Mouse (Mus musculus): ENCODE results near the gene Mapk3. TPM values are rescaled to one million over a fixed set of nuclear protein-coding genes. Genes with fewer than 3 reads are reported as not detected.
A peak's percentile ranks its signal among the peaks of the same experiment; 100 is the strongest.

Mapk3 gene
- total and polyA plus RNA-seq, 3 experiments = 5.2 to 45.1 TPM; not detected in 1

- H3K27ac ChIP-seq (ENCODE audit: control insufficient read depth, low read depth, low read length) = no peak overlapping the region
- peak in 2 of 3 experiments; percentile 19 to 23; a peak in 1 of 6 replicates for TF ChIP-seq CTCF (IDR thresholded peaks at IDR 0.05 in 2 of 3, conservative IDR thresholded peaks at IDR 0.05 in 1 of 3; ENCODE audit: control insufficient read depth in 1 of 3, insufficient read depth in 1 of 3, low read depth in 2 of 3, low read length in 3 of 3, poor library complexity in 1 of 3, severe bottlenecking in 1 of 3)
- TF ChIP-seq MXI1 (IDR thresholded peaks at IDR 0.05; ENCODE audit: low read depth, low read length) = no peak
- TF ChIP-seq POLR2A (IDR thresholded peaks at IDR 0.05; ENCODE audit: control insufficient read depth in 1 of 2, insufficient read depth in 1 of 2, low read depth in 1 of 2, low read length in 2 of 2, poor library complexity in 1 of 2) = no peak; a peak in 1 of 4 replicates
- no peak for TF ChIP-seq CHD1 (IDR thresholded peaks at IDR 0.05; ENCODE audit: low read depth, low read length)
- no peak for TF ChIP-seq TBP (IDR thresholded peaks at IDR 0.05; ENCODE audit: low read depth, low read length)
- TF ChIP-seq MEF2A (IDR thresholded peaks at IDR 0.05; ENCODE audit: extremely low read depth, insufficient replicate concordance, low read depth, low read length, poor library complexity, severe bottlenecking) = no peak
- no peak for TF ChIP-seq MYC (IDR thresholded peaks at IDR 0.05; ENCODE audit: low read depth, low read length)
- TF ChIP-seq CHD2 (IDR thresholded peaks at IDR 0.05; ENCODE audit: low read length) = no peak
- no peak; the same call in 1 of the 2 replicates for TF ChIP-seq SMC3 (IDR thresholded peaks at IDR 0.05; ENCODE audit: low read depth, low read length)
- no peak for TF ChIP-seq POLR2AphosphoS5 (IDR thresholded peaks at IDR 0.05; ENCODE audit: borderline replicate concordance, low read depth, low read length)
- no peak for TF ChIP-seq MAZ (IDR thresholded peaks at IDR 0.05; ENCODE audit: low read depth, low read length)
- peak; percentile 45; the same call in 1 of the 2 replicates for TF ChIP-seq POLR2AphosphoS2 (IDR thresholded peaks at IDR 0.05; ENCODE audit: low read length)
- TF ChIP-seq NELFE (IDR thresholded peaks at IDR 0.05; ENCODE audit: low read depth, low read length) = no peak
- no peak for TF ChIP-seq ZKSCAN1 (IDR thresholded peaks at IDR 0.05; ENCODE audit: low read depth, low read length)
- TF ChIP-seq USF2 (IDR thresholded peaks at IDR 0.05; ENCODE audit: borderline replicate concordance in 1 of 2, insufficient read depth in 1 of 2, low read depth in 1 of 2, low read length in 2 of 2) = no peak
- DNase-seq (ENCODE audit: low read depth, low spot score) = peak; percentile 54
- peak overlapping the region; percentile 96 for H3K9ac ChIP-seq (ENCODE audit: control insufficient read depth, low read depth, low read length, poor library complexity, severe bottlenecking)
- peak overlapping the region; percentile 87 to 95 for H3K4me3 ChIP-seq (ENCODE audit: control insufficient read depth in 1 of 2, insufficient read depth in 1 of 2, low read depth in 2 of 2, low read length in 2 of 2)
- H3K79me2 ChIP-seq (ENCODE audit: control insufficient read depth, insufficient read depth, low read length, poor library complexity) = peaks cover 43% of the 10 kb centered on the region
- no peaks in the 10 kb centered on the region for H3K9me3 ChIP-seq (replicated peaks; ENCODE audit: insufficient read depth, low read length)
- H3K27me3 ChIP-seq (ENCODE audit: control insufficient read depth in 1 of 2, insufficient read depth in 2 of 2, low read length in 2 of 2) = no peaks in the 10 kb centered on the region
- H3K4me1 ChIP-seq (ENCODE audit: control insufficient read depth in 1 of 2, insufficient read depth in 2 of 2, low read length in 2 of 2) = peaks cover 2 to 28% of the 10 kb centered on the region in 2 experiments
- peaks cover 13 to 32% of the 10 kb centered on the region in 2 experiments for H3K36me3 ChIP-seq (ENCODE audit: control insufficient read depth in 1 of 2, insufficient read depth in 2 of 2, low read length in 2 of 2)
These were observed 37.0 kb downstream of the Mapk3 start for GRCm38 (mm10) chr7:126796350-126796932.

- DNase-seq (ENCODE audit: low read depth, low spot score) = peak; percentile 72
- Histone ChIP-seq H3K27me3 (ENCODE audit: control insufficient read depth in 1 of 2, insufficient read depth in 2 of 2, low read length in 2 of 2) (no peaks in the 10 kb centered on the region), H3K4me1 (ENCODE audit: control insufficient read depth in 1 of 2, insufficient read depth in 2 of 2, low read length in 2 of 2) (peaks cover 14 to 39% of the 10 kb centered on the region in 2 experiments), H3K9ac (ENCODE audit: control insufficient read depth, low read depth, low read length, poor library complexity, severe bottlenecking) (peak within 1 kb of the TSS; percentile 96), H3K9me3 (replicated peaks; ENCODE audit: insufficient read depth, low read length) (no peaks in the 10 kb centered on the region), H3K79me2 (ENCODE audit: control insufficient read depth, insufficient read depth, low read length, poor library complexity) (peaks cover 35% of the 10 kb centered on the region), H3K27ac (ENCODE audit: control insufficient read depth, low read depth, low read length) (peak within 1 kb of the TSS; percentile 94), H3K4me3 (ENCODE audit: control insufficient read depth in 1 of 2, insufficient read depth in 1 of 2, low read depth in 2 of 2, low read length in 2 of 2) (peak within 1 kb of the TSS; percentile 87 to 95), H3K36me3 (ENCODE audit: control insufficient read depth in 1 of 2, insufficient read depth in 2 of 2, low read length in 2 of 2) (peaks cover 13 to 42% of the 10 kb centered on the region in 2 experiments)
- no peak for TF ChIP-seq SMC3 (IDR thresholded peaks at IDR 0.05; ENCODE audit: low read depth, low read length)
- no peak for TF ChIP-seq POLR2AphosphoS5 (IDR thresholded peaks at IDR 0.05; ENCODE audit: borderline replicate concordance, low read depth, low read length)
- TF ChIP-seq ETS1 (IDR thresholded peaks at IDR 0.05; ENCODE audit: low read depth, low read length) = no peak
- TF ChIP-seq EP300 (IDR thresholded peaks at IDR 0.05; ENCODE audit: low read depth in 1 of 2, low read length in 2 of 2) = no peak; a peak in 1 of 4 replicates
- TF ChIP-seq MEF2A (IDR thresholded peaks at IDR 0.05; ENCODE audit: extremely low read depth, insufficient replicate concordance, low read depth, low read length, poor library complexity, severe bottlenecking) = no peak
- TF ChIP-seq USF1 (IDR thresholded peaks at IDR 0.05; ENCODE audit: low read depth, low read length) = peak; percentile 65; the same call in 1 of the 2 replicates
- TF ChIP-seq CHD1 (IDR thresholded peaks at IDR 0.05; ENCODE audit: low read depth, low read length) = no peak; the same call in 1 of the 2 replicates
- TF ChIP-seq E2F4 (IDR thresholded peaks at IDR 0.05; ENCODE audit: borderline replicate concordance, low read depth, low read length) = no peak
- TF ChIP-seq MAFK (IDR thresholded peaks at IDR 0.05; ENCODE audit: borderline replicate concordance, low read depth, low read length) = no peak
- TF ChIP-seq NELFE (IDR thresholded peaks at IDR 0.05; ENCODE audit: low read depth, low read length) = 0 out of 2 replicates have a peak, but pooled peaks have one; percentile 31
- no peak for TF ChIP-seq ZKSCAN1 (IDR thresholded peaks at IDR 0.05; ENCODE audit: low read depth, low read length)
- 0 out of 2 replicates have a peak, but pooled peaks have one; percentile 3 for TF ChIP-seq MAZ (IDR thresholded peaks at IDR 0.05; ENCODE audit: low read depth, low read length)
- TF ChIP-seq GATA1 (IDR thresholded peaks at IDR 0.05; ENCODE audit: low read depth, low read length) = no peak
- no peak; the same call in 1 of the 2 replicates for TF ChIP-seq HCFC1 (IDR thresholded peaks at IDR 0.05; ENCODE audit: low read depth, low read length)
- no peak for TF ChIP-seq ZMIZ1 (IDR thresholded peaks at IDR 0.05; ENCODE audit: low read depth, low read length)
- no peak for TF ChIP-seq MXI1 (IDR thresholded peaks at IDR 0.05; ENCODE audit: low read depth, low read length)
- TF ChIP-seq CTCF (IDR thresholded peaks at IDR 0.05 in 2 of 3, conservative IDR thresholded peaks at IDR 0.05 in 1 of 3; ENCODE audit: control insufficient read depth in 1 of 3, insufficient read depth in 1 of 3, low read depth in 2 of 3, low read length in 3 of 3, poor library complexity in 1 of 3, severe bottlenecking in 1 of 3) = no peak
- no peak for TF ChIP-seq GABPA (IDR thresholded peaks at IDR 0.05; ENCODE audit: low read depth, low read length)
- no peak for TF ChIP-seq UBTF (IDR thresholded peaks at IDR 0.05; ENCODE audit: borderline replicate concordance, insufficient read depth, low read depth, low read length)
These were observed 38.2 kb downstream of the Mapk3 start, which contains the start of gene Fam57b for GRCm38 (mm10) chr7:126797411-126798126. TSS of gene Fam57b (plus strand) at chr7:126797668.

All from MEL (cell line).